In the genomic region with DNA sequence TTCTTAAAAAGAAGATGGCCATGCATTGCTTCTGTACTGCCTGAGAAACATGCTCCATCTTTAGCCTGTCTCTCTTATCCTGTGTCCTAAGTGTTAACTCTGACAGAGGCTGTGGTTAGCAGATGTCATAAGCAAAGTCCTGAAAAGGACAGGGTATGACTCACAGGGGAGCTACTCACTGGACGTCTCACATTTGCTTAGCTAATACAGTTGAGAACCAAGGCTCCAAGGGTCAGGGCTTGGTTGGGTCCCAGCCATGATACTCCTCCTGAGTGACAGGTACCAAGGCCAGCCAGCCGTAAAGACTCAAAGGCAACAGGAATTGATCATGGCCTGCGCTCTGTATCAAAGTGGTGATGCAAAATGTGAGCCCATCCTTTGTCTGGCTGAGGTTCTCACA, we compare ENCODE assay signal across 21 mouse cellular contexts. TPM values are rescaled to one million over a fixed set of nuclear protein-coding genes. Genes with fewer than 3 reads are reported as not detected.
DNase-seq lines count a peak whose midpoint lies in the region; ATAC-seq and TF ChIP-seq lines count a peak whose summit lies in the region.
"Had no signal": no experiment of that assay in that cellular context is flagged by ENCODE, and none has a peak within 500 bp of the region (broad histone marks: within the 10 kb centered on the region; RNA-seq: fewer than 3 reads in every experiment).

No protein-coding gene starts in this region.

- H3K36me3 ChIP-seq in small intestine, adult 2 months (ENCODE audit: control insufficient read depth, insufficient read depth, low read length), result no peaks in the 10 kb centered on the region
- H3K36me3 ChIP-seq in forebrain, embryonic 14.5 days (ENCODE audit: control insufficient read depth, insufficient read depth, low read length), result no peaks in the 10 kb centered on the region
- H3K36me3 ChIP-seq: embryonic facial prominence, embryonic 15.5 days; forebrain, embryonic 15.5 days; heart, embryonic 12.5 days; limb, embryonic 10.5 days had no signal

- no peaks in the 10 kb centered on the region for H3K9me3 ChIP-seq in forebrain, embryonic 14.5 days (replicated peaks; ENCODE audit: control insufficient read depth, low read length)
- H3K9me3 ChIP-seq: embryonic facial prominence, embryonic 15.5 days; forebrain, embryonic 15.5 days; heart, embryonic 12.5 days; limb, embryonic 10.5 days had no signal

- in situ Hi-C loops in Patski (cut with MboI; ENCODE audit: low pct_unique_long_range_greater_than_20kb), result no loop called here

- intact Hi-C loops in heart, postnatal 10 days (cut with DNase I), result no loop called here

- no peak for DNase-seq in cerebellum, adult 2 months
- DNase-seq in cerebellum, adult 18-20 months, result no peak
- peak; percentile 29 to 50 for DNase-seq in kidney, postnatal 36 days
- no peak for DNase-seq in kidney, postnatal 14 days
- DNase-seq in Patski (ENCODE audit: low read depth, low spot score), result no peak
- DNase-seq in forebrain, embryonic 14.5 days (ENCODE audit: low spot score), result no peak
- no peak for DNase-seq in heart, postnatal 10 days
- DNase-seq: cerebellum, postnatal 36 days; heart, adult 11 months; heart, postnatal 14 days; liver; lung, postnatal 10 days had no signal

- H3K4me3 ChIP-seq in cerebellum, adult 2 months (replicated peaks; ENCODE audit: insufficient read depth, low read depth, low read length), result no peak overlapping the region
- H3K4me3 ChIP-seq in small intestine, adult 2 months (ENCODE audit: low read depth, low read length), result no peak overlapping the region
- no peak overlapping the region for H3K4me3 ChIP-seq in forebrain, embryonic 14.5 days (ENCODE audit: low read depth, low read length)
- H3K4me3 ChIP-seq: embryonic facial prominence, embryonic 15.5 days; forebrain, embryonic 15.5 days; heart, embryonic 12.5 days; limb, embryonic 10.5 days had no signal

- H3K9ac ChIP-seq in forebrain, embryonic 14.5 days (ENCODE audit: low read length), result no peak overlapping the region
- H3K9ac ChIP-seq: embryonic facial prominence, embryonic 15.5 days; forebrain, embryonic 15.5 days; heart, embryonic 12.5 days had no signal

- WGBS in cerebellum, adult 2 months, result 33% methylated on average over 3 of the region's 3 CpGs
- WGBS in small intestine, adult 2 months, result 27% methylated on average over 3 of the region's 3 CpGs
- WGBS in forebrain, embryonic 14.5 days, result 79% methylated on average over 3 of the region's 3 CpGs

- no peaks in the 10 kb centered on the region for H3K27me3 ChIP-seq in cerebellum, adult 2 months (ENCODE audit: control insufficient read depth, insufficient read depth, low read length)
- H3K27me3 ChIP-seq in Patski, result no peaks in the 10 kb centered on the region
- no peaks in the 10 kb centered on the region for H3K27me3 ChIP-seq in small intestine, adult 2 months (ENCODE audit: control insufficient read depth, insufficient read depth, low read length)
- H3K27me3 ChIP-seq in forebrain, embryonic 14.5 days (replicated peaks; ENCODE audit: control insufficient read depth, insufficient read depth, low read length), result no peaks in the 10 kb centered on the region
- H3K27me3 ChIP-seq: embryonic facial prominence, embryonic 15.5 days; forebrain, embryonic 15.5 days; heart, embryonic 12.5 days had no signal

- no peak for TF ChIP-seq POLR2A in cerebellum, adult 2 months (IDR thresholded peaks at IDR 0.05; ENCODE audit: borderline replicate concordance, insufficient read depth, low read length)
- TF ChIP-seq POLR2A in small intestine, adult 2 months (IDR thresholded peaks at IDR 0.05; ENCODE audit: low read depth, low read length), result no peak

- TF ChIP-seq CTCF in cerebellum, adult 2 months (IDR thresholded peaks at IDR 0.05; ENCODE audit: borderline replicate concordance, insufficient read depth, low read depth, low read length), result no peak
- no peak for TF ChIP-seq CTCF in Patski (IDR thresholded peaks at IDR 0.05)
- TF ChIP-seq CTCF in small intestine, adult 2 months (IDR thresholded peaks at IDR 0.05; ENCODE audit: extremely low read depth, insufficient read length, insufficient replicate concordance, low read depth, low read length), result no peak

- H3K4me1 ChIP-seq in cerebellum, adult 2 months (ENCODE audit: control insufficient read depth, insufficient read depth, low read length), result peaks cover 57% of the 10 kb centered on the region
- H3K4me1 ChIP-seq in small intestine, adult 2 months (ENCODE audit: control insufficient read depth, insufficient read depth, insufficient read length, low read length), result peaks cover 35% of the 10 kb centered on the region
- no peaks in the 10 kb centered on the region for H3K4me1 ChIP-seq in forebrain, embryonic 14.5 days (ENCODE audit: control insufficient read depth, insufficient read depth, low read length)
- H3K4me1 ChIP-seq: heart, embryonic 12.5 days; limb, embryonic 10.5 days had no signal

- POLR2A ChIA-PET in Patski (lab: Charles Lee), result interaction anchor here (1.3 kb wide), 1 partner anchor 9 kb away, joined by 3 read pairs; no protein-coding TSS in a partner anchor

- H3K27ac ChIP-seq in cerebellum, adult 2 months (ENCODE audit: insufficient read depth, low read length), result peak overlapping the region; percentile 93
- peak overlapping the region; percentile 46 for H3K27ac ChIP-seq in small intestine, adult 2 months (ENCODE audit: insufficient read depth, low read depth, low read length)
- no peak overlapping the region for H3K27ac ChIP-seq in forebrain, embryonic 14.5 days (ENCODE audit: low read depth, low read length)
- H3K27ac ChIP-seq: embryonic facial prominence, embryonic 15.5 days; forebrain, embryonic 15.5 days; hindbrain, postnatal 0 days; limb, embryonic 10.5 days had no signal

- peak; percentile 74 for ATAC-seq in Patski
- no peak for ATAC-seq in forebrain, embryonic 14.5 days
- ATAC-seq: forebrain, embryonic 15.5 days; hindbrain, postnatal 0 days had no signal

- no peak overlapping the region for H3K4me2 ChIP-seq in forebrain, embryonic 14.5 days (ENCODE audit: low read length)
- H3K4me2 ChIP-seq: embryonic facial prominence, embryonic 15.5 days; forebrain, embryonic 15.5 days; heart, embryonic 12.5 days; midbrain, embryonic 11.5 days had no signal

- CTCF ChIA-PET in Patski (lab: Charles Lee), result interaction anchor here (0.7 to 1.7 kb wide), 3 partner anchors 9 to 18 kb away, joined by 3 to 4 read pairs (median 4); no protein-coding TSS in a partner anchor

RNA-seq across cellular contexts. Expression of a gene that starts 15.9 kb away (rescaled TPM):
- polyA plus RNA-seq in cerebellum, adult 2 months (2012; rRNA removed), result 206 and 213 TPM in 2 replicates
- polyA plus RNA-seq in Patski (2021), result 62.4 TPM
- 30.0 and 40.5 TPM in 2 replicates for polyA plus RNA-seq in small intestine, adult 2 months (2012; rRNA removed)
- polyA plus RNA-seq in forebrain, embryonic 14.5 days (2014; fragmentation: Nextera tagmentation; extraction: Ambion mirVana), result 11.9 and 16.1 TPM in 2 replicates
- total RNA-seq in heart, postnatal 10 days (2021), result under 1 TPM; 0.15 to 0.19 TPM
- total RNA-seq: heart, postnatal 14 days; monocyte, adult 5-6 weeks had no signal
- polyA plus RNA-seq: C2C12 had no signal

Comparison
In these comparisons a context has a peak if more than half of its experiments do, and no peak if none do; other contexts are left out.
1. DNase-seq: peak in kidney, postnatal 36 days (2 of 2); none in cerebellum, adult 2 months (0 of 2), cerebellum, adult 18-20 months (0 of 2), kidney, postnatal 14 days (single experiment), Patski (single experiment), forebrain, embryonic 14.5 days (single experiment) and heart, postnatal 10 days (0 of 2).